Mouse (Mus musculus) myocyte (in vitro differentiated cells): ENCODE measurements around the gene Plxnc1.

ENCODE experiments used
- CEBPB ChIP-seq: IDR thresholded peaks from 2 replicates; pipeline ENCODE4 v1.6.1; 2011; ENCODE audit warnings: mild to moderate bottlenecking, moderate library complexity; ENCODE audit not compliant: poor library complexity, insufficient read depth, severe bottlenecking
- MAX ChIP-seq: IDR thresholded peaks from one replicate; pipeline ENCODE4 v1.6.1; 2011; ENCODE audit warnings: low read depth, mild to moderate bottlenecking, control low read depth
- MYOD1 ChIP-seq, 3 experiments: IDR thresholded peaks; one replicate each; pipeline ENCODE4 v1.6.1; 2011; ENCODE audit warnings: control low read depth in 2 of 3, low read depth in 2 of 3, mild to moderate bottlenecking in 2 of 3, moderate library complexity in 1 of 3; ENCODE audit not compliant: insufficient read length in 2 of 3, control insufficient read depth in 1 of 3
- MYOG ChIP-seq, 3 experiments: IDR thresholded peaks; one replicate each; pipeline ENCODE4 v1.6.1; 2011; ENCODE audit warnings: control low read depth in 2 of 3, low read depth in 2 of 3, mild to moderate bottlenecking in 2 of 3; ENCODE audit not compliant: insufficient read length in 2 of 3, control insufficient read depth in 1 of 3, insufficient read depth in 1 of 3
- POLR2A ChIP-seq: IDR thresholded peaks from one replicate; pipeline ENCODE4 v1.6.1; 2011; ENCODE audit warnings: low read depth, mild to moderate bottlenecking, control low read depth, moderate library complexity; ENCODE audit not compliant: insufficient read length
- POLR2AphosphoS2 ChIP-seq: IDR thresholded peaks from one replicate; pipeline ENCODE4 v1.6.1; 2011; ENCODE audit warnings: low read depth, control low read depth; ENCODE audit not compliant: insufficient read length
- TCF12 ChIP-seq: IDR thresholded peaks from one replicate; pipeline ENCODE4 v1.6.1; 2011; ENCODE audit warnings: mild to moderate bottlenecking, control low read depth; ENCODE audit not compliant: poor library complexity, insufficient read depth, severe bottlenecking
- TCF3 ChIP-seq: IDR thresholded peaks from one replicate; pipeline ENCODE4 v1.6.1; 2011; ENCODE audit warnings: low read depth, control low read depth; ENCODE audit not compliant: insufficient read length
- USF1 ChIP-seq: IDR thresholded peaks from one replicate; pipeline ENCODE4 v1.6.1; 2011; ENCODE audit warnings: low read depth, mild to moderate bottlenecking, control low read depth, moderate library complexity

GRCm38 (mm10) chr10:94962005-94962404 is 17.4 kb upstream of the Plxnc1 start:
- TF ChIP-seq POLR2A (no peak), MYOD1 (IDR thresholded peaks at IDR 0.05; ENCODE audit: control insufficient read depth in 1 of 3, insufficient read length in 2 of 3, low read depth in 2 of 3) (no peak), MAX (no peak), USF1 (no peak), MYOG (IDR thresholded peaks at IDR 0.05; ENCODE audit: control insufficient read depth in 1 of 3, insufficient read depth in 1 of 3, insufficient read length in 2 of 3, low read depth in 2 of 3) (no peak), TCF12 (no peak), POLR2AphosphoS2 (no peak), CEBPB (no peak), TCF3 (no peak)
